Mouse (Mus musculus) liver (tissue): Measurements from ENCODE around the gene Enoph1.

Experiments used
- DNase-seq: peaks from one replicate; pipeline ENCODE4 v3.0.0-alpha.2; 2020; ENCODE audit warnings: mixed read lengths

Gene Enoph1

DNA sequence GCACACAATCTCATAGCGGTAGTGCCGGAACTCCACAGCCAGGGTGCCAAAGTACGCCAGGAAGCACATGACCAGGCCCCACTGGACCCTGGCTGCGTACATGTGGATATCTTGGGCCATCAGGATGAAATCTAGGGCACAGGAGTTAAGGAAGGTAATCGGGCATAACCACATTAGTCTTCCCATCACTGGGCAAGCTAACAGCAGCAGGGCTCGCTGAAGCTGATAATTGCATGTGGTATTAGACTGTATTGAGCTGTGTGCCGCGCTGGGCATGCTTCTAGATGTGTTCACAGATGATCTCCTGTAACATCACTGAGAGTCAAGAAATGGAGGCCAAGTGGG lies 40.1 kb downstream of the Enoph1 start:
- no peak for DNase-seq

DNA sequence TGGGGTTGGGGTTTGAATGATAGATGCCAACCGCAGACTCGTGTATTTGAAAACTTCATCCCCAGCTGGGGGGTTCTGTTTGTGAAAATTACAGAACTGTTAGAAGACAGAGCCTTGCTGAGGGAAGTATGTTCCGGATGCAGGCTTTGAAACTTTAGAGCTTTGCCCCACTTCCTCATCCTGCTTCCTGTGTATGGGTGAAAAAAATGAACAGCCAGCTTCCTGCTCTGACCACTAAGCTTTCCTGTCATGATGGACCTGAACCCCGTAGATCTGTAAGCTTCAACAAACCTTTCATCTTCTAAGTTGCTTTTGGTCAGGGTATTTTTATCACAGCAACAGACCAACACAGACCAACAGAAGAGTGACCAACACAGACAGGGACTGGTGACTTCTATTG lies 42.2 kb downstream of the Enoph1 start:
- DNase-seq = no peak

DNA sequence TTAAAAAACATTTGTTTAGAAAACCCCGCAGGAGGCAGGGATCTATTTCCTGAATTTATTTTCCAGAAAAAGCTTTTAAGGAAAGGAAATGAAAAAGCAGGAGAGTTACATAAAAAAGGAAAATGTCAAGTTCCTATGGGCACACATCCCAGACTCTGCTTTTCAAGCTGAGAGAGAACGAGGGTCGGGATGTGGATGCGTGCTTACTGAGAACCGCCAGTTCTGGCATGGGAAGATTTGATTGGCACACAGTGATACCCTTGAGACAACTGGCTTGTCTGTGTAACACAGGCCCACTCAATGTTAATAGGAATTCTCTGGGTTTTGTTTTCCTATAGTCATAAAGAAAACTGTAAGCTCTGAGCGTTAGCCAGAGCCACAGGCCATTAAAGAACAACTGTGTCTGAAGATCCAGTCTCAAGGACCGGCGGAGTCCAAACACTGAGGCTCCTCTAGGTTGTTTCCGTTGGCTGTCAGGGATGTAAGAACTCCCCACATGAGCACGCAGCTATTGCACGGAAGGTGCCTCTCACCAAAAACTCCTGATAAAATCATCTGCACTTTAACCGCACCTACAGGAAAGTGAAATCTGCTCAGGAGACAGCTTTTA lies 44.3 kb downstream of the Enoph1 start:
- DNase-seq = no peak

DNA sequence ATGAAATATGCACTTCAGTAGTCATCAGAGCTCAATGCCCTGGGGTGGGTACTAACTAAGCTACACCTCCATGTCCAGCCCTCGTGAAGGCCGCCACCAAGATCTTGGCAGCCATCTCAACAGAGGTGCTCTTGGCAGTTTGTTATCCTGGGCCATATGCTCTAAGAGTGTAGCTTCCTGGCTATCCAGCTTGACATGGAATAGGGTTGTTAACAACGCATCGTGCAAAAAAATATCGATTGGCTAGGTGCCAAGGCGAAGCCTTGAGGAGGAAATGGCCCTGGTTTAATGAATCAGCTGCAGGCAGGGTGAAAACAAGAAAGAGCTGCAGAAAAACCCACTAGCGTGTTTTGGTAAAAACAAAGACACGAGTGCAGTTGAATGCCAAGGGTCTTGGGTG lies 45.3 kb downstream of the Enoph1 start:
- no peak for DNase-seq

DNA sequence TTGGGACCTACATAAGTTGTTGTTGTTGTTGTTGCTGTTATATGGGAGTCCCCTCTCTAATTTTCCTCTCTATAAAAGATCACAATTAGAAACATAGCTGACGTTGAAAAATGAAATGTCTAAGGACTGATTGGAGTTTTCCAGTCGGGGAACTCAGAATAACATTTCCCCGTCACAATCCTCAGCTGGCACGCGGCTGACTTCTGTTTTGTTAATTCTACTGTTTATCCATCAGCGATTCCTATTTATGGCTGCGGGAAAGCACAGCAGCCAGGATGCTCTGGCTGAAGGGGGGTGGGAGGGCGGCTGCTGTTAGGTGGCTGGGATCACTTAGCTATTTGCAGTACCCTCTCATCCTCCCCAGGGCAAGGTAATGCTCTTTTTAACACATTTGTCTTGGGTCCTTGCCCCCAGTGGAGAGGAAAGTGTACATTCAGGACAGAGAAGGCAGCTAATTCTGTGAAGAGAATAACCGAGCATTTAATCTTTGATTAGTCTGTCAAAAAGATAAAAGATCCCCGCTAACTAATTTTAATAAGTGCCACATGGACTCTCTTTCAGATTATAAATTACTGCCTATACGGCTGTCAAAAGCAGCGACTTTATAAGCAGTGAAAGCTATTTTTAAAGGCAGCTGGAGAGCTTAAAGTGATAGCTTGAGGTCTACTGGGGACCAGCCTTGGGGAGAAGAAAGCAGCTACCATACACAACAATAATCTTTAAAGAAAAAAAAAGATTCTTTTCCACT lies 50.9 kb downstream of the Enoph1 start:
- no peak for DNase-seq

DNA sequence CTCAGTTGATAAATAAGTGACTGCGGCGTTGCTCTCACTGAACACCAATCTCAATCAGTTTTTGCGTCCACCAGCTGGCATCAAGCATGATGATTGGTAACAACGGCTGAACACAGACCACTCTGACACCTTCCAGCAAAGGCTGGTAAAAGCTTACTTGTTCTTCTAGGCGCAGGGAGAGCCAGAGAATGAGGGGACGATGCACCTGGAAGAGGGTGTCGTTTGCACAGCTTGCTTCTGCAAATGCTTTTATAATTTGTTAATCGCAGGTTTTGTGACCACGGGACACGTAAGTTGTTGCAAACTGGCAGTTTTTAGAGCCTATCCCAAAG lies 51.4 kb downstream of the Enoph1 start:
- no peak for DNase-seq

DNA sequence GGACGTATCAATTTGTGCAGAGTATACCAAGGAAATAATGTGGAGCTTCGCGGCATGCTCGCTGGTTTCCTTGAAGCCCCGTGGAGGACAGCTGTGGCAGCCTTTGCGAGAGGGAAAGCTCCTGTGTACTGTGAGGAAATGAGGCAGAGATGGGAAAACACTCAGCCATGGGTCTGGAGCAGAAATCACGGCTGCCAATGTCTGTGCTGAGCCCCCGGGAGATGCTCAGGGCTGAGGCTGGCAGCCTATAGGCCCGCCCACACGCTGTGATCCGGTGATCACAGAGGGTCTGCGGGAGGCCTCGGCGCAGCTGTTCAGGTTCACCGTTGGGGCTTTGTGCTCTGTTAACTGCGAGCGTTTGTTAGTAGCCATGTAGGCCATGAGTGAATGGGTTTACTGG lies 51.8 kb downstream of the Enoph1 start:
- DNase-seq = no peak

DNA sequence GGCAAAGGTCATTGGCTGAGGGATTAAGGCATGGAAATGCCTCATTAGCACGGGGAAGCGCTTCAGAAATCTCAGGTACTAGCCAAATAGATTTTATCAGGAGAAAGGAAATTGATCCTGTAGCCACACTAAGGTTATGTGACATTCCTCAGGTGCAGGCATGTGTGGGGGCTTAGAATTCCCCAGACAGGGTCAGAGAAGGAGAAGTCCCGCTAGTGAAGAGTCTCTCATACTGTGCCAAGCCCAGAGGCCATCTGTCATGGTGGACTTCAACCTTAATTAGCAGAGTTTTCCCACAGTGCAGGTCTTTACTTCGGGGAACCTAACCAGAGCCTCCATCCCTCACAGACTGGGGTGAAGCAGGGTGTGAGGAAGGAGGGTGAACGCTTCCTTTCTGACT lies 57.2 kb downstream of the Enoph1 start:
- DNase-seq = no peak

DNA sequence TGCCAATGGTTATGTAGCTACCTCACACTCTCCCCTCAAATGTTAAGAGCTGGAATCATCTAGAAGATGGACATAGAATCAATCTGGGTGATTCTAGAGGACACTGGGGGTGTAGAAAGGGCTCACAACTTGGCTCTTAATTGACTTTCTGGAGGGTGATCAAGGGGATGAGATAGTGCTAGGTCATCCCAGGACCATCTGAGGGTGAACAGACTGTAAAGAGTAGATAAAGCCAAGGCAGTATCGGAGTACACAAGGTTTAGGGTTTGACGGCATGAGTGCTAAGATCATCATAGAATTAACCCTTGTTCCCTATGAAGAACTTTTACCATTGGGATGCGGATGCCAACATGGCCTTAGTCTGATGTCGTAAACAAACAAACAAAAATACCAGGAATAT lies 58.2 kb downstream of the Enoph1 start:
- DNase-seq = no peak

DNA sequence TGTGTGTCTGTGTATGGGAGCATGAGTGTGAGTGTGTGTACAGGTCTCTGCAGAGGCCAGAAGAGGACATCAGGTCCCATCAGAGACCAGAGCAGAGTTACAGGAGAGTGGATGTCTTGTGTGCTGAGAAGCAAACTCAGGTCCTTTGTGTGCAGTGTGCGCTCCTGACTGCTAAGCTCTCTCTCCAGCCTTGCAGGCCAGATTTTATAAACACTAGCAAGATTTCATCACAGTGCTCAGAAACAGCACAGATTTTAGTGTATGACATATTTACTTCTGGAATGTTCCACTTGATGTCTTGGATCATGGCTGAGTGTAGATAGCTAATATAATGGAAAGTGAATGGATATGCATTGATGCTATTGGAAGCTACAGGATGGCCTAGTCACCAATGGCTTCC lies 62.6 kb downstream of the Enoph1 start:
- DNase-seq = no peak

DNA sequence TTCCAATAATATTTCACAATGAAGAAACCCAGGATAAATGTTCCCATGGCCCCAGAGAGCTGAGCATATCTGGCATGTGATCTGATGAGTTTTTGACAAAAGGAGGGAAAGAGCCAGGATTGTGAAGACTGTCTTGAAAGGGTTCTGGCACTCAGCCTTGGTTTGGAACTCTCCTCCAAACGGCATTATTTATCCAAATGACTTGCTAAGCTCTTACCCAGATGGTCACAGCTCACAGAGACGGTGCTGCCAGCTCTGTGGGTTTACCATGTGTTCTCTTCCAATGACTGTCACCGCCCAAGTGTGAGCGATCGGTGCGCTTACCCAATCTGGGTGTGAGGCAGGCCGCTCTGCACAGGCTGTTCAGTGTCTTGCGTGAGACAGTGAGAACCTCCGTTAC lies 69.1 kb downstream of the Enoph1 start:
- no peak for DNase-seq

DNA sequence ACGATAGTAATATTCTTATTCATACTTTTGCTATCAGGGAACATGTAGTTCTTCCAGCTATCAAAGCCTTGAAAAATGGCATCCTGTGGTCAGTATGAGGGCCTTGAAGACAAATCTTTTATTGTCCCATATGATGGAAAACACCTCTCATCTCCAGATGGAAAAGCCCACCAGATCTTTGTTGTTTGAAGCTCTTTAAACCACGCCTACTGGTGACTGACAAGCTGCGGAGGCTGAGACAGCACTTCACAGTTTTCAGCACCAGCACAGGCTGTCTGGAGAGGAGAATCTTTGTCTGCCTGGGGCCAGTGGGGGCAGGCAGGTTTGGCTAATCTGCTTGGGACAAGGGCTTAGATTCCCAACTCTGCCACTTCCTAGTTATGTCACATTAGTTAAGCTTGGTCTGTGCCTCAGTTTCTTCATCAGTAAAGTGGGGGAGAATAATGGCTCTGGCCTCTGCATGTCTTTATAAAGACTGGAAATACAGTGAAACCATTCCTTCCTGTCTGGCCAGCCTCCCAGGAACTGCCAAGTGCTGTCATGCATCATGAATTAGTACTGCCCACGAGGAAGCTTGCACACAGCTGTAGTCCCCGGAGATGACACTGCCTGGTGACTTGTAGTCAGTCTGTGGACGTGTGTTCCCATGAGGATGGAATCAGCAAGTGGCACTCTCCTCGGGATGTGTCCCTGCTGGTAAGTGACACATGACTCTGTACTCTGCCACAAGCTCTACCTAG lies 69.9 kb downstream of the Enoph1 start:
- no peak for DNase-seq

DNA sequence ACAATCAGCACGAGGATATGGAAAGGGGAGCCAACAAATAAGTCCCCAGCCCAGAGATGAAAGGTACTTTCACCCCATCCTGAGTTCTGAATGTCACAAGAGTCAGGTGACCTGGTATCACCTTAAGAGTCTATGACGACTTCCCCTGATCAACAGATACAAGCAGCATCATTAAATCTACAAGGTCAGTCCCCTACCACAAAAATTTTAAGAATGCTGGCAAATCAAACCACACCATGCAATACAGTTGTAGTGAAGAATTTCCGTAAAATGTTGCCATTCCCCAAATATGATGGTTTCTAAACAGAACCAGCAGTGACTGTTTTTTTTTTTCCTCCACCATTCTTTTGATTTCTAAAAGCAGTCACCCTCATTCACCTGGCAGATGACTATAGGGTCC lies 70.8 kb downstream of the Enoph1 start:
- no peak for DNase-seq

DNA sequence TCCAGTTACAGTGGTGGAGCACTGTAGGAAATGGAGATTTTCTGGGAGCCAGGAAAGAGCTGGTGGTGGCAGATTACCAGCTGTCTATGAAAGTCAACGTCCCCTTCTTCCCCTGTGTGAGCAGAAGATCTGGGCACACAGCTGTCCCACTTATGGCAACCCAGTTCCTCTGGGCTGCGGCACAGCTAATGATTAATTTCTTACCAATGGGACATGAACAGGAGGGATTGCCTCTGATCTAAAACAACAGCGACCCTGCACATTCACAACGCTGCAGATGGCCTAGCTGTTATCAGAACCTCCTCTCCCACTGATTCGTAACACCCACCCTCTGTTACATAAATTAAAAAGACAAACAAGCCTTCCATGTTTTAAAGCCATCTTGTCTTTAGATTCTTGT lies 73.6 kb downstream of the Enoph1 start:
- no peak for DNase-seq
